Mouse (Mus musculus) ES-CJ7 (cell line): ENCODE data around the gene U2af2.
"Not testable (repeated sequence)": the region's sequence is repeated elsewhere in the genome, so short reads cannot be mapped to it uniquely, and the experiment has no call there.

Experiments
- DNase-seq: peaks from one replicate; pipeline ENCODE4 v3.0.0; 2011; ENCODE audit warnings: low read depth, low spot score

U2af2 gene

GRCm38 (mm10) chr7:5073586-5073985 is 11.6 kb downstream of the U2af2 start:
- no peak for DNase-seq

- no peak for DNase-seq
These were observed 13.0 kb downstream of the U2af2 start for GRCm38 (mm10) chr7:5074984-5075383.

- DNase-seq, result no peak
These were observed 15.0 kb downstream of the U2af2 start for GRCm38 (mm10) chr7:5076931-5077330.

- DNase-seq, result not testable (repeated sequence)
These were observed 17.5 kb downstream of the U2af2 start for GRCm38 (mm10) chr7:5079365-5080009.

GRCm38 (mm10) chr7:5080010-5080751 is 18.2 kb downstream of the U2af2 start, which contains the start of gene Epn1:
Gene Epn1 (plus strand): TSS chr7:5080235.
- peak; percentile 94 for DNase-seq

- DNase-seq, result no peak
These were observed 18.9 kb downstream of the U2af2 start for GRCm38 (mm10) chr7:5080815-5081214.

- DNase-seq, result no peak
These were observed 19.3 kb downstream of the U2af2 start for GRCm38 (mm10) chr7:5081241-5081640.

GRCm38 (mm10) chr7:5081939-5082338 is 20.0 kb downstream of the U2af2 start:
- no peak for DNase-seq

GRCm38 (mm10) chr7:5083325-5084105 is 21.6 kb downstream of the U2af2 start:
- DNase-seq, result no peak

- no peak for DNase-seq
These were observed 23.6 kb downstream of the U2af2 start for GRCm38 (mm10) chr7:5085512-5085911.

GRCm38 (mm10) chr7:5086921-5087440 is 25.0 kb downstream of the U2af2 start:
- no peak for DNase-seq

- DNase-seq, result no peak
These were observed 25.9 kb downstream of the U2af2 start for GRCm38 (mm10) chr7:5087886-5088285.

GRCm38 (mm10) chr7:5089853-5090252 is 27.9 kb downstream of the U2af2 start:
- DNase-seq, result no peak

- no peak for DNase-seq
These were observed 29.2 kb downstream of the U2af2 start for GRCm38 (mm10) chr7:5091008-5091728.

GRCm38 (mm10) chr7:5092381-5092780 is 30.4 kb downstream of the U2af2 start:
- no peak for DNase-seq

GRCm38 (mm10) chr7:5092831-5093510 is 31.0 kb downstream of the U2af2 start:
- no peak for DNase-seq

- no peak for DNase-seq
These were observed 36.8 kb downstream of the U2af2 start for GRCm38 (mm10) chr7:5098769-5099168.

GRCm38 (mm10) chr7:5099796-5100195 is 37.9 kb downstream of the U2af2 start:
- DNase-seq, result peak; percentile 29

GRCm38 (mm10) chr7:5101066-5101663 is 39.2 kb downstream of the U2af2 start:
- DNase-seq, result no peak

- no peak for DNase-seq
These were observed 40.6 kb downstream of the U2af2 start for GRCm38 (mm10) chr7:5102564-5102963.
